Mouse (Mus musculus) G1E (cell line): ENCODE results near the gene Slc9a3r2. TPM values are rescaled to one million over a fixed set of nuclear protein-coding genes. Genes with fewer than 3 reads are reported as not detected.
"Not testable (repeated sequence)": the region's sequence is repeated elsewhere in the genome, so short reads cannot be mapped to it uniquely, and the experiment has no call there.

Experiments
- ATAC-seq: 2 replicates; pipeline ENCODE4 v1.8.0; 2016; ENCODE audit warnings: mild to moderate bottlenecking; ENCODE audit not compliant: insufficient number of reproducible peaks, poor library complexity, low FRiP score, severe bottlenecking; ENCODE audit errors: extremely low read depth
- DNase-seq: peaks from one replicate; pipeline ENCODE4 v3.0.0; 2012; ENCODE audit warnings: low spot score
- H3K27me3 ChIP-seq: 2 replicates; pipeline ENCODE4 v1.6.1; 2012; ENCODE audit warnings: mild to moderate bottlenecking, low read length, inconsistent platforms; ENCODE audit not compliant: insufficient read depth
- H3K36me3 ChIP-seq: replicated peaks from 2 replicates; pipeline ENCODE3; 2012; ENCODE audit warnings: mild to moderate bottlenecking, inconsistent platforms
- H3K4me1 ChIP-seq: 2 replicates; pipeline ENCODE4 v1.6.1; 2012; ENCODE audit warnings: low read depth, low read length, inconsistent platforms, mixed read lengths; ENCODE audit not compliant: insufficient read depth
- H3K4me3 ChIP-seq: 2 replicates; pipeline ENCODE4 v1.5.1; 2012; ENCODE audit warnings: low read depth, mild to moderate bottlenecking, inconsistent platforms, low read length, moderate library complexity, mixed read lengths
- H3K9me3 ChIP-seq: replicated peaks from 2 replicates; pipeline ENCODE4 v1.6.1; 2012; ENCODE audit warnings: inconsistent platforms
- CTCF ChIP-seq: IDR thresholded peaks from 2 replicates; pipeline ENCODE4 v1.5.1; 2012; ENCODE audit warnings: low read depth, low read length, inconsistent platforms, mixed read lengths
- GATA1 ChIP-seq: IDR thresholded peaks from 2 replicates; pipeline ENCODE4 v1.6.1; 2012; ENCODE audit warnings: borderline replicate concordance, low read length, inconsistent platforms, mixed read lengths
- GATA2 ChIP-seq: IDR thresholded peaks from 2 replicates; pipeline ENCODE4 v1.6.1; 2012; ENCODE audit warnings: low read depth, low read length, inconsistent platforms, borderline replicate concordance
- POLR2AphosphoS5 ChIP-seq: IDR thresholded peaks from 2 replicates; pipeline ENCODE4 v1.6.1; 2012; ENCODE audit warnings: low read depth, low read length, inconsistent platforms; ENCODE audit not compliant: insufficient replicate concordance
- TAL1 ChIP-seq: conservative IDR thresholded peaks from 2 replicates; pipeline ENCODE4 v1.6.1; 2012; ENCODE audit warnings: low read depth, low read length, inconsistent platforms, mixed read lengths
- polyA plus RNA-seq: library from polyadenylated mRNA; stranded (reverse); fragments of >175 nt; gene quantifications from 2 replicates; pipeline ENCODE4 v1.2.3, GENCODE M21; 2012
- total RNA-seq, 2 experiments: library from RNA; stranded (forward) in 1 of 2; stranded (reverse) in 1 of 2; fragments of 200-1000 nt in 1 of 2; fragments of >200 nt in 1 of 2; fragmentation: Nextera tagmentation in 1 of 2; gene quantifications; 2 replicates each; pipeline ENCODE4 v1.2.3; 2014 to 2017

Gene Slc9a3r2
- total and polyA plus RNA-seq, 3 experiments: 0.07 to 0.16 TPM; not detected in 1

GRCm38 (mm10) chr17:24669545-24670245 is 19.6 kb upstream of the Slc9a3r2 start, which contains the start of gene Zfp598:
TSS of gene Zfp598 (plus strand) at chr17:24669687.
- Histone ChIP-seq H3K27me3 (no peaks in the 10 kb centered on the region), H3K4me1 (peaks cover 60% of the 10 kb centered on the region), H3K4me3 (peak within 1 kb of the TSS; percentile 100), H3K9me3 (no peaks in the 10 kb centered on the region), H3K36me3 (peaks cover 34% of the 10 kb centered on the region)
- ATAC-seq: peak; percentile 84
- TF ChIP-seq TAL1 (no peak), POLR2AphosphoS5 (no peak), GATA1 (no peak), CTCF (no peak), GATA2 (no peak)
- DNase-seq: peak; percentile 96

- DNase-seq, ATAC-seq, H3K27me3 ChIP-seq, H3K9me3 ChIP-seq: not testable (repeated sequence)
- H3K4me3 ChIP-seq: peak overlapping the region; percentile 100
- peaks cover 55% of the 10 kb centered on the region for H3K4me1 ChIP-seq
- H3K36me3 ChIP-seq: peaks cover 29% of the 10 kb centered on the region
Measured at GRCm38 (mm10) chr17:24669214-24669544, 19.1 kb upstream of the Slc9a3r2 start.

- no peaks in the 10 kb centered on the region for H3K9me3 ChIP-seq
- H3K4me3 ChIP-seq: no peak overlapping the region
- TF ChIP-seq CTCF (peak; percentile 68), GATA2 (no peak)
- H3K36me3 ChIP-seq: peaks cover 14% of the 10 kb centered on the region
- DNase-seq (peak; percentile 45), ATAC-seq (0 out of 2 replicates have a peak, but pooled peaks have one; percentile 37)
- peaks cover 41% of the 10 kb centered on the region for H3K4me1 ChIP-seq
- H3K27me3 ChIP-seq: peaks cover 14% of the 10 kb centered on the region
Measured at GRCm38 (mm10) chr17:24667416-24667815, 17.3 kb upstream of the Slc9a3r2 start.

- not testable (repeated sequence) for H3K4me3 ChIP-seq, H3K9me3 ChIP-seq, DNase-seq, ATAC-seq
- Histone ChIP-seq H3K4me1 (peaks cover 37% of the 10 kb centered on the region), H3K27me3 (peaks cover 17% of the 10 kb centered on the region), H3K36me3 (peaks cover 10% of the 10 kb centered on the region)
Measured at GRCm38 (mm10) chr17:24667011-24667410, 16.9 kb upstream of the Slc9a3r2 start.

- no peak within 1 kb of the TSS for H3K4me3 ChIP-seq
- no peaks in the 10 kb centered on the region for H3K4me1 ChIP-seq
- ATAC-seq: no peak
- H3K9me3 ChIP-seq: no peaks in the 10 kb centered on the region
- TF ChIP-seq TAL1 (no peak), POLR2AphosphoS5 (no peak)
- H3K36me3 ChIP-seq: no peaks in the 10 kb centered on the region
- H3K27me3 ChIP-seq: peaks cover 51% of the 10 kb centered on the region
- no peak for DNase-seq
Measured at GRCm38 (mm10) chr17:24658017-24658758, 8.1 kb upstream of the Slc9a3r2 start, which contains the start of gene Npw. TSS of gene Npw (minus strand) at chr17:24658457.

GRCm38 (mm10) chr17:24654969-24655368 is 4.8 kb upstream of the Slc9a3r2 start:
- ATAC-seq (no peak), DNase-seq (no peak)
- Histone ChIP-seq H3K36me3 (no peaks in the 10 kb centered on the region), H3K27me3 (peaks cover 62% of the 10 kb centered on the region), H3K9me3 (no peaks in the 10 kb centered on the region), H3K4me1 (peaks cover 5% of the 10 kb centered on the region), H3K4me3 (no peak overlapping the region)
- no peak for TF ChIP-seq GATA1

GRCm38 (mm10) chr17:24653967-24654710 is 4.0 kb upstream of the Slc9a3r2 start:
- TF ChIP-seq GATA1 (no peak), GATA2 (no peak)
- Histone ChIP-seq H3K36me3 (no peaks in the 10 kb centered on the region), H3K27me3 (peaks cover 68% of the 10 kb centered on the region), H3K4me3 (no peak overlapping the region), H3K9me3 (no peaks in the 10 kb centered on the region), H3K4me1 (peaks cover 10% of the 10 kb centered on the region)
- DNase-seq: no peak
- no peak for ATAC-seq
